8 mouse cellular contexts compared by ENCODE assay signal in the genomic region with DNA sequence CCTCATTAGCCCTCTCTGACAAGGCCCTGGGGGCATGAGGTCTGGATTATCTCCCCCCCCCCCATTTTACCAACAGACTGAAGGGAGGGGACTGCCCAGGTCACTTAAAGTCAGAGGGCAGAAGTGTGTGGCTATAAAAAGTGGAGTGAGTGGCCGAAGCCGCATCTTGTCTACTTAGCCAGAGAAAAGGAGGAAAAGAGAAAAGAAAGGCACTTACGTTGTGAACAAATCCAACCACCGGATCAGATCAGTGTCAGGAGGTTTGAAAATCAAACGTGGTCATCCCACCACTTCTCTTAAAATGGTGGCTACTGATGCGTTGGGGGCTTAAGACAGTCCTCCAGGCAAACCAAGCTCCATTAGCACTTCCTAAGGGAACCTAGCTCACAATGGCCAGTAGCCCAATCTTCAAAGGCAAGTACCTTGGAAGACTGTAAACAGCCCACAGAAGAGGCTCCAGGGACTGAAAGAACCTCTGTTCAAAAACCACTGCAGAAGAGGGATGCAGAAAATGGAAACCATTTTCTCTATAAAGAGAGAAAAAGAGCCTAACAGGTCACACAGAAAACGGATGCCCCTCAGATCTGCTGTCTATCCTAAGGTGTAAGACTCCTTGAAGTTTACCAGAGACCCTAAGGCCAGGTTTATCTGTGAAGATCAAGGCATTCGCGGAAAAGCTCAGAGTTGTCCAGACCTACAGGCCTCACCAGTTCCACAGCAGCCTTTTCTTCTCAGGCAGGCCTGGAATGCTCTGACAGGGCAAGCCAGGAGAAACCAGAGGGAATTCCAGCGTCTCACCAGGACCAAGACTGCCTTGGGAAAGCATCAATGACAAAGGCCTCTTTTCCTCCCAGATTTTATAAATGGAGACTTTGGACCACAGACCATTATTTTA. TPM values are rescaled to one million over a fixed set of nuclear protein-coding genes. Genes with fewer than 3 reads are reported as not detected.
DNase-seq lines count a peak whose midpoint lies in the region; ATAC-seq and TF ChIP-seq lines count a peak whose summit lies in the region.

No protein-coding gene starts in this region.

- H3K27me3 ChIP-seq in kidney, postnatal 0 days (ENCODE audit: insufficient read depth, low read length), result no peaks in the 10 kb centered on the region
- H3K27me3 ChIP-seq in midbrain, embryonic 13.5 days, result no peaks in the 10 kb centered on the region

- WGBS in kidney, postnatal 0 days, result 20% methylated on average over 10 of the region's 10 CpGs
- 7% methylated on average over 10 of the region's 10 CpGs for WGBS in midbrain, embryonic 13.5 days

- ATAC-seq in kidney, postnatal 0 days (replicated peaks; ENCODE audit: low FRiP score, low read depth), result no peak
- ATAC-seq in midbrain, embryonic 13.5 days, result no peak
- ATAC-seq in megakaryocyte progenitor cell, adult 5-6 weeks (replicated peaks; ENCODE audit: poor library complexity), result no peak

- H3K9me3 ChIP-seq in kidney, postnatal 0 days (replicated peaks; ENCODE audit: low read length), result no peaks in the 10 kb centered on the region
- H3K9me3 ChIP-seq in midbrain, embryonic 13.5 days, result no peaks in the 10 kb centered on the region

- H3K9ac ChIP-seq in kidney, postnatal 0 days (ENCODE audit: low read depth, low read length), result peak overlapping the region; percentile 100
- peak overlapping the region; percentile 100 for H3K9ac ChIP-seq in midbrain, embryonic 13.5 days (replicated peaks)

- peak overlapping the region; percentile 100 for H3K27ac ChIP-seq in kidney, postnatal 0 days
- H3K27ac ChIP-seq in midbrain, embryonic 13.5 days, result peak overlapping the region; percentile 100

- H3K4me1 ChIP-seq in kidney, postnatal 0 days (replicated peaks; ENCODE audit: insufficient read depth, low read length), result peaks cover 24% of the 10 kb centered on the region
- peaks cover 29% of the 10 kb centered on the region for H3K4me1 ChIP-seq in midbrain, embryonic 13.5 days (replicated peaks)

- peak overlapping the region; percentile 84 for H3K4me2 ChIP-seq in kidney, postnatal 0 days (ENCODE audit: low read length)
- H3K4me2 ChIP-seq in midbrain, embryonic 13.5 days (replicated peaks), result peak overlapping the region; percentile 97

- peak overlapping the region; percentile 100 for H3K4me3 ChIP-seq in kidney, postnatal 0 days (replicated peaks; ENCODE audit: low read depth, low read length)
- peak overlapping the region; percentile 99 for H3K4me3 ChIP-seq in midbrain, embryonic 13.5 days (replicated peaks)

- DNase-seq in kidney, postnatal 0 days (ENCODE audit: low spot score), result peak; percentile 39
- no peak for DNase-seq in kidney, postnatal 14 days
- DNase-seq in ZHBTc4 (ENCODE audit: low read depth, low spot score), result peak; percentile 27
- DNase-seq in heart, postnatal 4 days, result peak; percentile 23
- DNase-seq in layer of hippocampus, postnatal 25 days (ENCODE audit: extremely low spot score in 1 of 2, low spot score in 1 of 2), result no peak
- DNase-seq in frontal cortex, postnatal 14 days (ENCODE audit: low spot score in 2 of 2), result no peak

- no peak for TF ChIP-seq CTCF in kidney, postnatal 0 days (IDR thresholded peaks at IDR 0.05; ENCODE audit: low read depth)

- no peaks in the 10 kb centered on the region for H3K36me3 ChIP-seq in kidney, postnatal 0 days (ENCODE audit: insufficient read depth, low read length)
- H3K36me3 ChIP-seq in midbrain, embryonic 13.5 days, result no peaks in the 10 kb centered on the region

RNA-seq across cellular contexts. Expression of a gene that starts 1.5 kb away (rescaled TPM):
- 17.9 and 19.3 TPM in 2 replicates for polyA plus RNA-seq in kidney, postnatal 0 days (2015; fragmentation: Nextera tagmentation; extraction: Ambion mirVana)
- total RNA-seq in heart, postnatal 4 days (2021), result 10 to 100 TPM; 74.6 to 77.3 TPM
- polyA plus RNA-seq in midbrain, embryonic 13.5 days (2015; fragmentation: Nextera tagmentation; extraction: Ambion mirVana), result 43.6 and 47.1 TPM in 2 replicates
- 10 to 100 TPM; 68.5 to 88.4 TPM for total RNA-seq in layer of hippocampus, postnatal 25 days (2021)
- 106 and 108 TPM in 2 replicates for total RNA-seq in megakaryocyte progenitor cell, adult 5-6 weeks (2015)
- total RNA-seq in megakaryocyte progenitor cell, adult 5-6 weeks (2017), result 27.0 and 30.0 TPM in 2 replicates

Comparison
In these comparisons a context has a peak if more than half of its experiments do, and no peak if none do; other contexts are left out.
1. DNase-seq: peak in kidney, postnatal 0 days (single experiment), ZHBTc4 (single experiment) and heart, postnatal 4 days (single experiment); none in kidney, postnatal 14 days (single experiment), layer of hippocampus, postnatal 25 days (0 of 2) and frontal cortex, postnatal 14 days (0 of 2).